Mouse (Mus musculus): ENCODE results near the gene Med6. TPM values are rescaled to one million over a fixed set of nuclear protein-coding genes. Genes with fewer than 3 reads are reported as not detected.
A peak's percentile ranks its signal among the peaks of the same experiment; 100 is the strongest.
"Not testable (repeated sequence)": the region's sequence is repeated elsewhere in the genome, so short reads cannot be mapped to it uniquely, and the experiment has no call there.

Med6 gene
- polyA plus RNA-seq, 1 experiment from 2014 or later = 67.4 TPM

GRCm38 (mm10) chr12:81533029-81533419 is 61.8 kb downstream of the Med6 start:
- no peaks in the 10 kb centered on the region for H3K9me3 ChIP-seq (replicated peaks)
- peak overlapping the region; percentile 68 for H3K27ac ChIP-seq
- ATAC-seq = no peak; the same call in 1 of the 2 replicates
- H3K36me3 ChIP-seq (ENCODE audit: poor library complexity, severe bottlenecking) = no peaks in the 10 kb centered on the region
- peak overlapping the region; percentile 75 for H3K4me2 ChIP-seq
- H3K4me1 ChIP-seq = peaks cover 12% of the 10 kb centered on the region
- H3K9ac ChIP-seq = peak overlapping the region; percentile 80
- 35% methylated on average over 4 of the region's 4 CpGs for WGBS
- no peaks in the 10 kb centered on the region for H3K27me3 ChIP-seq
- H3K4me3 ChIP-seq = peak overlapping the region; percentile 86

GRCm38 (mm10) chr12:81532316-81533028 is 62.3 kb downstream of the Med6 start, which contains the start of the genes Gm20498 and Synj2bp:
Gene Gm20498, minus strand, starts transcription at chr12:81532905.
Gene Synj2bp, minus strand, starts transcription at chr12:81532911.
- Histone ChIP-seq H3K36me3 (ENCODE audit: poor library complexity, severe bottlenecking) (no peaks in the 10 kb centered on the region), H3K4me3 (peak within 1 kb of the TSS; percentile 86), H3K9me3 (replicated peaks) (no peaks in the 10 kb centered on the region), H3K9ac (peak within 1 kb of the TSS; percentile 80), H3K27ac (peak within 1 kb of the TSS; percentile 68), H3K4me1 (peaks cover 12% of the 10 kb centered on the region), H3K4me2 (peak within 1 kb of the TSS; percentile 75), H3K27me3 (no peaks in the 10 kb centered on the region)
- ATAC-seq = peak; percentile 98
- under 1% methylated on average over 46 of the region's 46 CpGs for WGBS

- not testable (repeated sequence) for H3K27me3 ChIP-seq; H3K4me2 ChIP-seq; ATAC-seq; H3K27ac ChIP-seq; H3K4me3 ChIP-seq; H3K36me3 ChIP-seq (ENCODE audit: poor library complexity, severe bottlenecking); H3K9ac ChIP-seq; H3K9me3 ChIP-seq (replicated peaks)
- peaks cover 12% of the 10 kb centered on the region for H3K4me1 ChIP-seq
- 71% methylated on average over 8 of the region's 8 CpGs for WGBS
These were observed 64.2 kb downstream of the Med6 start for GRCm38 (mm10) chr12:81530587-81530986.

Other genes with a start within 250 kb of the Med6 start
- gene Gm4787, start 215.5 kb downstream of the Med6 start, polyA plus RNA-seq (2015; fragmentation: Nextera tagmentation; extraction: Ambion mirVana) = 0.23 and 0.43 TPM in 2 replicates
- gene Adam4, start 173.1 kb downstream of the Med6 start, polyA plus RNA-seq (2015; fragmentation: Nextera tagmentation; extraction: Ambion mirVana) = 0.50 and 0.71 TPM in 2 replicates
- gene Cox16, start 109.9 kb downstream of the Med6 start, polyA plus RNA-seq (2015; fragmentation: Nextera tagmentation; extraction: Ambion mirVana) = 137 and 152 TPM in 2 replicates
- 25.8 and 27.8 TPM in 2 replicates for gene Gm20498, start 62.1 kb downstream of the Med6 start, polyA plus RNA-seq (2015; fragmentation: Nextera tagmentation; extraction: Ambion mirVana)
- gene Synj2bp, start 62.1 kb downstream of the Med6 start, polyA plus RNA-seq (2015; fragmentation: Nextera tagmentation; extraction: Ambion mirVana) = 39.5 and 40.5 TPM in 2 replicates
- gene Adam21, start 26.5 kb downstream of the Med6 start, polyA plus RNA-seq (2015; fragmentation: Nextera tagmentation; extraction: Ambion mirVana) = 0.38 and 0.59 TPM in 2 replicates
- gene Ttc9, start 36.2 kb upstream of the Med6 start, polyA plus RNA-seq (2015; fragmentation: Nextera tagmentation; extraction: Ambion mirVana) = 7.1 and 7.2 TPM in 2 replicates
- 4.2 and 4.6 TPM in 2 replicates for gene Map3k9, start 186.2 kb upstream of the Med6 start, polyA plus RNA-seq (2015; fragmentation: Nextera tagmentation; extraction: Ambion mirVana)

Data from forebrain, embryonic 13.5 days (tissue).